Mouse (Mus musculus) layer of hippocampus, adult 11-12 months (tissue): ENCODE data around the gene Cyb5r4.
"Not testable (repeated sequence)": the region's sequence is repeated elsewhere in the genome, so short reads cannot be mapped to it uniquely, and the experiment has no call there.

Source experiments
- DNase-seq: peaks from one replicate; pipeline ENCODE4 v3.0.0; 2022; ENCODE audit warnings: low spot score

The Cyb5r4 gene

DNA sequence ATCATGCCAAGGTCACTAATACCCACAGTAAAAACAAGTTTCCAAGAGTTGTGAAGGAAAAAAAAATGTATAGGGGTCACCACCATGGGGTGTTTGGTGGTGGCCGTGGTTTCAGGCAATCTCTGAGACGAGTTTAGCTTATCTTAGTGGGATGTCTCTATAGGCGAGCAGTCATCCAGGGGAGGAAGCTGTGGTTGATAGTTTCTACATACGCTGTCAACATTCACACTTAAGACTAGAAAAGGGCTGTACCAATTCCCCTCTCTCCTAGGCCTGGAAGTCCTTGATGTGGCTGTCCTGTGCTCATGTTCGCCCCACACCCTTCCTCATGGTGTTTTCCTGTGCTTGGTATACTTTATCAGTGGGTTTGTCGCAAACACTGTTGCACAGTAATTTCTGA, 4.0 kb downstream of the Cyb5r4 start:
- DNase-seq: no peak

DNA sequence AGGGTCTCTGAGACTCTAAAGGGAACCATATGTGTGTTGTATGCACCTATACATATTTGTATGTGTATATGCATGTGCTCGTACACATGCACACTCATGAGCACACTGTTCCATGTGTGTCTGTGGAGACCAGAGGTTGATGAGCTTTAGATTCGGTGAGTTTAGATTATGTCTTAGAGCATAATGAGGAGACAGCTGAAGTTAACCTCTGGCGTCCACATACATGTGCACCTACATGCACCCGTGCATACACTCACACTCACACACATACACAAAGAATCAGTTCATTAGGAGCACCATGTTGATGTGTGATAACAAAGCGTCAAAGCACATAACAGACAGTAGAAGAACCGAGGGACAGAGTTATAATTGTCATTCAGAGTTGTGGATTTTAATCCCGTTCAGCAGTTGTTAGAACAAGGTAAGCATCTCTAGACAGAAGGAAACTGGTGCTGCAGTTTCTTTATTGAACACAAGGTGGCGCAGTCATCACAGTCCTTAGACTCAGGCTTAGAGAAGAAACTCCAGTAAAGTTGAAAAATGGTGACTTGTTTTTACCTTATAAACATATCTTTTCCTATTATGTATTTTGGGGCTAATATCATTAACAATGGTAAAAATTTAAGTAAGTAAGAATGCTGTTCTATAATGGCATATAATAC, 5.7 kb downstream of the Cyb5r4 start:
- peak; percentile 77 for DNase-seq

DNA sequence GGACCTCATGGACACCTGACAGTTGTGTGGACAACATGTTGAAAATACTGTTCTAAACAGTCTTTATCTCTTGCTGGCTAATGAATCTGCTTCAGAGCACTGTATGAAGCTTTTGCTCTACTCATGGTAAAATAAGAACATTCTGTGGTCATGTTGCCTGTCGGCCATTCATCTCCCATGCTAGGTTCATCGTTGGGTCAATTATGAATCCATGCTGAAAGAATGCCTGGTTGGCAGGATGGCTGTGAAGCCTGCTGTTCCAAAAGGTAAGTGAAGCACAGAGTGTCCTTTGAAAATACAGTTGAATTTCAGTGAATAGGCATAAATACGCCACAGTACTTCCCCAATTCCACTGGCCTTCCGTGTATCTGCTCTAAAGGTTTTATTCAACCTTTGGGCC, 10.4 kb downstream of the Cyb5r4 start:
- DNase-seq: no peak

DNA sequence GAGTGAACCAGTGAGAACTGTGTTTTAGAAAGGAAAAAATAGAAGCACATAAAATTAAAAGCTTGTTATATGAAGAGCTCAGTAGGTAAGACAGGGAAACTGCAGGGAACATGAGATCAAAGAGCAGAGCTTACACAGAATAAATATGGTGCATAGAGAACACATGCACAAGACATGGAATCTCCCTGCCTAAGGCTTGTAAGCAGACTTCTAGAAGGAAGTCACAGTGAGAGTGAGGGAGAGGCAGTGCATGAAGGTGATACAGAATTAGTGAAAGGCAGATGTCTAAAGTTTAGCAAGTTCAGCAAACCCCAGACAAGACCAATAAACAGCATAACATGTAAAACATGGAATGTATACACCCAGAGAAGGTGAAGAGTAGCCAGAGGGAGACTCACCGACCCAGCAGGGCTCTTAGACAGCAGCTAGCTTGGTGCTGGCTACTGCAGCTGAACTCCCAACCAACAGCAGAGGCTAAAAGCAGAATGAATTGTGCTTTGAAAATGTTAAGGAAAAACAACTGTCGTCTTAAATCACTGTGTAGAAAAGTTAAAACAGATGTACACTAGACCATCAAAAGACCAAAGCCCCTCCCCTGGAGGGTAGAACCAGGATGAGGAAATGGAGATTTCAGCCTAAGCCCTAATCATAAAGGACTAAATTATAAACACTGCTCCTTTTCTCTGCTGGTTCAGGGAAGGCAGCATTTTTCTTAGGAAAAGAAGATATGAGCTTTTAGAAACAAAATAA, 13.2 kb downstream of the Cyb5r4 start:
- DNase-seq: no peak

DNA sequence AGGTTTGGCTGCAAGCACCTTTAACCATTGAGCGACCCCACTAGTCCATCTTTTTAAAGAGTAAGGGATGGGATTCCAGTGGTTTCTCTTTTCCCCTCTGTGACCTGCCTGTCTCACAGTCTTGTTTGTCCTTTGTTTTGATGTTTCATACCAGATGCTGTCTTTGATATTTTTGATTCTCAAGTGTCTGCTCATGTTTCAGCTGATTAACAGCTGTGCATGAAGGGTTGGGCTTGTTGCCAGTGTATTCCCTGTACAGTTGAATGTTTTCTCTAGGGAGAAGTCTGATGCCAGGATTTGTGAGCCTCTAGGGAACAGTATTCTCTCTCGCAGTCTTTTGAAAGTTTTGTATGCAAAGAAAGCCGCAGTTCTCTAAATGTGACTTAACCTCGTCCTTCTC, 27.6 kb downstream of the Cyb5r4 start:
- DNase-seq: peak; percentile 20

DNA sequence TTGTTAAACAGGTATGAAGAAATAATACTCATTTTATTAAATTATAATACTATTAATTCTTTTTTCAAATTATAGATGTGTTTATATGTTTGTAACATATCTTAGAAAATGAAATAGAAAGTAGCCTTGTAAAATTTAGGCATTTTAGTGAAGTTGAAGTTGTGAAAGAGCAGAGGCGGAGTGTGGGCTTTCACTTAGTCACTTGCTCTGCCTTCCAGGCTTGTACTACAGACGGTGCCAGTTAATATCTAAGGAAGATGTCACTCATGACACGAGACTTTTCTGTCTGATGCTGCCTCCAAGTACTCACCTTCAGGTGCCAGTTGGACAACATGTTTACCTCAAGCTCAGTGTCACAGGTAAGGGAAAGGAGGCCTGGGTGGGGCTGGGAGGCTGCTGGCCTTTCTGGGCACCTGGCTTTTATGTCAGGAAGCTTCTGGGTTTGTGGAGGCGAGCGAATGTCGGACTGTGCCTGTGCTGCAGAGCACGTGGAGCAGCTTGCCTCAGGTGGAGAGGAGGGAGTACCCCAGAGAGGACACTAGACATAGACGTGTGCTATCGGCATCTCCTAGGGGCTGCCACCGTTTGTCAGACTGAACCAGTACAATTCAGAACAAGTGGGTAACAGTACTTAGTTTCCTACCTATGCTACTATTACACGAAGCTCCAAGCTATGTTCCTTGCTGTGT, 33.9 kb downstream of the Cyb5r4 start:
- DNase-seq: no peak

DNA sequence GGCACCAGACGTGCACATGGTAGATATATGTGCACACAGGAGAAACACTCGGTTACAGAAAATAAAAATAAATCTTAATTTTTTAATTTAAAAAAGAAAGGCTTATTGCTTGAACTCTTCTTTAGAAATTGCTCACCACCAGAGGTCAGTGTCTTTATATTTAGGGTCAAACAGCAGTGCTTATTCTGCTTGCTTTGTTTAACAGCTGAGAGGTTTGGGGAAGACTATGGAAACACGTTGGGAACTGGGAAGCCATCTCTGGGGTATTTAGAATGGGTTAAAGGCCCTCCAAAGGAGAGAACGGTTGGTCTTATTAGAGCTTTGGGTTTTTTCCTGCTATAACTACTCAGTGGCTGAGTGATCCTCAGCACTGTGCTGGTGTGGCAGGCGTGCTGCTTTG, 40.5 kb downstream of the Cyb5r4 start:
- DNase-seq: no peak

DNA sequence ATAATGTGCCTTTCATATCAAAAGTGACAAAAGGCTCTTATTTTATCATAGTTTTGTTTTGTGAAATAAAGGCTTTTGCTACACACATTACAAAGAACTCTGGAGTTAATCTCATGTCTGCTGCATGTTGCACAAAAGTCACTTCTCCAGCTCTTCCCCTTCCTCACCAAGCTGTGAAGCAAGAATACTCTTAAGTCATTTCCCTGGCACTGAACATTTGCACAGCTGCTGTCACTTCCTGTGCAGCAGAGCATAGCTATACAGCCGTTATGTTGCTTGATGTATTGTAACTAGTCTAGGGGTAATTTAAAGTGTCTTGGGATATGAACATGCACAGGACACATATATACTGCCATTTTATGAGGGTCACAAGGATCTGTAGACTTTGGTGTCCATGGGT, 46.3 kb downstream of the Cyb5r4 start:
- DNase-seq: no peak

DNA sequence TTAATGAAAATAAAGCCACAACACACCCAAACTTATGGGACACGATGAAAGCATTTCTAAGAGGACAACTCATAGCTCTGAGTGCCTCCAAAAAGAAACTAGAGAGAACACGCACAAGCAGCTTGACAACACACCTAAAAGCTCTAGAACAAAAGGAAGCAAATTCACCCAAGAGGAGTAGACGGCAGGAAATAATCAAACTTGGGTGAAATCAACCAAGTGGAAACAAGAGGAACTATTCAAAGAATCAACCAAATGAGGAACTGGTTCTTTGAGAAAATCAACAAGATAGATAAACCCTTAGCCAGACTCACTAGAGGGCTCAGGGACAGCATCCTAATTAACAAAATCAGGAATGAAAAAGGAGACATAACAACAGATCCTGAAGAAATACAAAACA, 49.8 kb downstream of the Cyb5r4 start:
- not testable (repeated sequence) for DNase-seq

DNA sequence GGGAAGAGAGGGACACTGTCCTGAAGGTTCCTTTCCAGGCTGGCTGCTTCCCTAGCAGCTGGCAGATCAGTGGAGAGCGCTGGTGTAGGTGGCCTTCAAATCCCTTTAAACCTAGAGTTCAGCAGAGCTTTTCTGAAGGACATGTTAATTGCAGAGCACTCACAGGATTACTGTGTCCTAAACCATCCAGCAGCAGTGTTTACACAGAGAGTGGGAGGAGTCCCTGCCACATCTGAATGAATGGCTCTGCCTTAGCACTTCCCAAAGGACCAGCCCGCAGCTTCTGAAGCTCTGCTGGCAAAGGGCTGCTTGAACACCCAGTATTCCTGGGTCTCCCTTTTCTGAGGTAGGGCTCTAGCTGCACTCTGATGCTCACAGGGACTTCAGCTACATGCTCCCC, 56.1 kb downstream of the Cyb5r4 start:
- no peak for DNase-seq

DNA sequence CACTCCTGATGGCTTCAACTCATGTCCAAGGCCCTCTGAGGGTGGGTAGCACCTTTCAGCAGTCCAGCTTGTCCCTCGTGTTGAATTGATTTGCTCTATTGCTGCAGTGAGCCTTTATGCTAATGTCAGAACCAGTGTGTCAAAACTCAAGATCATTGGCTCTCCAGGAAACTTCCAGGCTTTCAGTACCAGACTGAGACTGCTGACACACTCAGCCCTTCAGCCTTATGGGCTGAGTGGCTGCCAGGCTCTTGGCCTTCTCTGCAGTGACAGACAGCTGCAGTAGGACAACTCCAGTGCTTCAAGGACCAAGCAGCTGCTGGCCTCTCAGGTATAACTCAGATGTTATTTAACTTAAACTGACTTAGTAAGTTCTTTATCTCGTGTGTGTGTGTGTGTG, 57.7 kb downstream of the Cyb5r4 start:
- DNase-seq: no peak

DNA sequence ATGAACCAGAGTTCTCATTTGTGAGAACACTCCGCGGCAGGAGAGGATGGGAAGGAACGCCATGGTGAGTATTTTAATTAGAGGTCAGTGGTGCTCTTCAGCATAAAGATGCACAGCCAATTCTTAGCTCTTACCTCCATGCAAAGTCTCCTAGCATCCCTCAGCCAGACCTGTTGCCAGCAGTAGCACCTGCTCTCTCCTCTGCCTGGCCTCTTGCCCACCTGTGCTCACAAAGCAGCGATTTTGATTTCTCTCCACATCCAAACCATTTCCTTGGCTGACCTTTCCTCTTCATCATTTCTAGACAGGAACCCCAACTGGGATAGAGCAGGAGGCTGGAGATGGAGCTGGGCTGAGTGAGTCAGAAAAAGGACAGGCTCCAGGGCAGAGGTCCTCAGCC, 65.2 kb downstream of the Cyb5r4 start:
- no peak for DNase-seq

DNA sequence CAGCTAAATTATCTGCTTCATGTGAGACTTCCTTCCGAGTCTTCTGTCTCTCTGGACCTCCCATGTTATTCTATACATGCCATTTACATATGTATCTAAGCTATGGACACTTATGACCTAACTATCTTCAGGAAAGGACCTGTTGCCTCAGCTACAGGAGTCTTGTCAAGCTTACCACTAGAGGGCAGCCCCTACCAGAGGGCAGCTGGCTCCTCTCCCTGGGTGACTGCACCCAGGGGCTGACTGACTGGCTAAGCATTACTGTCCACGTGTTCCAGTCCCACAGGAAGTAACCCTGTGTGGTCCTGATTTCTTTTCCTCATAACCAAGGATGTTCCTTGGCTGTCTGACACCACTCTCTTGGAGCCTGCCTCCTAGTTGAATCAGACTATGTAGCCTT, 76.2 kb downstream of the Cyb5r4 start:
- DNase-seq: peak; percentile 31

DNA sequence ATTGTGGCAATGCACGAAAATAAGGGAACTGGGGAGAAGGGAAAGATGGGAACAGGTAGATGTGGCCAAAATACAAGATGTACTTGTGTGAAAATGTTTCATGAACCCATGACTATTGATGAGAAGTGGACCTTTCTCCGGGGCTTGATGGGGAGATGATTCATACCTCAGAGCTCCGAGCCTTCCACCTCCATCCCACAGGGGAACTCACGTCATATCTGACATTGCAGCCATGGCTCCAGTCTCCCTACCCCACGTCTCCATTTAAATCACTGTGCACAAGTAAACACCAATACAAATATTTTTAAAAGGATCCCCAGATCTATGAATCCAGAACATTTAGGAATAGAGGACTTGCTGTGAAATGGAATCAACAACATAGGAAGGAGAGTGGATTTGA, 93.2 kb downstream of the Cyb5r4 start:
- DNase-seq: no peak

DNA sequence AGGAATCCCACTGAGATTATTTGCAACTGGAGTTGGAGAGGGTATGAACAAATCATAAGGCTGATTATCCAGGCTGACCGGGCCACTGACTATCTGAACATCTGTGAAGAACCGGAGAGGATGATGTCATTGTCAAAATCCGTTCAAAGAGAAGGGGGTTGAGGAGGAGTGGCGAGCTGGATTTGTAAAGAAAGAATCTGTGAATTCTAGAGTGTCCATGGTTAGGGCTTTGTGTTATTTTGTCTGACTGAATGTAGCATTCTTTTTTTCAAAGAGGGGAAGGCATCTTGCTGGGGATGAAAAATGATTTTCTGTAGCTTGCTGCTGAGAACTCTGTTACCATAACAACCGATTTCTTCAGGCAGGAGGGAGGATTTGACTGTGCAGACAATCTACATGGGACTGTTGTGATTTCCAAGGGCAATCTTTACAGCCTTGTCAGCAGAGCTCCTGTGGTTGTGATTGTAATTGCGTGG, 93.7 kb downstream of the Cyb5r4 start:
- no peak for DNase-seq

DNA sequence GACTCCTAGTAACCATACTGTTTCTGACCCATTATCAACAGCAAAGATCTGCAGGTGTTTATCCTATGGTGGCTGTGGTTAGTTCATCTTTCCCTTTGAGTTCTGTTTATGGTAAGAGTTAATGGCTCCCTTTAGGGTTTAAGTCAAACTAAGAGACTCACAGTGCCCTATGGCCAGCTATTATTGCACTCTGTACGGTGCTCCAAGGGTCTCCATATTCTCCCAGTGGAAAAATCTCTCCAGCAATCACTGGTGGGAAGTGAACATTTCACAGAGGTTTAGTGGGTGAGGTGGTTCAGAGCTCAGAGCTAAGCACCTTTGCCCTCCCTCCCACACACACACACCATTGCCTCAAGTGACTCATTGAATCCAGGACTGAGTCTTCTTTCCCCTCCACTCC, 94.2 kb downstream of the Cyb5r4 start:
- DNase-seq: no peak

DNA sequence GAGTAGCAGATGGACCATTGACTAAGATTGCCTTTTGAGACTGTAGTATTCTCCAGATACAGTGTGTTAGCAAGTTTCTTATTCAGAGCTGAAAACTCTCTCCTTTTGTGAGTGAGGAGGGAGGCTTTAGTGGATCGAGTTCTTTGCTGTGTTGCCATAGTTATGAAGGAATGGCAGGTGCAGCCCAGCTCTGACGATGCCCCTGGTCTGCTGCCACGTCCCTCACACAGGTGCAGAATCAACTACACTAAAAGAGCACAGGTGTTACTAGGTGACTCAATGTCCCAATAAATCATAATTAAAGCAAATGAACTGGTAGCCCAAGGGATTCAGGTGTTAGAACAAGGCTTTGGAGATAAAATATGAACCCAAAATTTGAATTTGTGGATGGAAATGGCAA, 97.2 kb downstream of the Cyb5r4 start:
- no peak for DNase-seq

DNA sequence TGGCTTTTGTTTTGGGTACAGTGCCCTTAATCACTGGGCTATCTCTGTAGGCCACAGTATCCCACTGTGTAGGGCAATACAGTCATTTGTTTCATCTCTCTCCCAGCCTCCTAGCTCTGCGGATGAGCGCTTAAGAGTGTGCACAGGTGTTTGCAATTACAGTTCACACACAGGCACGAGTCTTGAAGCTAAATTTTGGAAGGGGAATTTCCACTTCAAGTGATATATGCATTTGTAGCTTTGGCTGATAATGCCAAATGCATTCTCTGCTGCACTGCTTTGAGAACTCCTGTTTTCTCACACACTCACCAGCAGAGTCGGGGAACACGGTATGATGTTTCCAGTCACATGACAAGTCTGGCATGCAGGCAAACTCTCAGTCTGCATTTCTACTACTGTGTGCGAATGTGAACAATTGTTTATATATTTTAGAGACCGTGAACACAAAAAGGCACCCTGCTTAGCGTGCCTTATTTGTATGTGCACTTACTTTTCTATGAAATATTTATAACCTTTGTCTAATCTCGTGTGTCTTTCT, 100.2 kb downstream of the Cyb5r4 start:
- peak; percentile 1 for DNase-seq

DNA sequence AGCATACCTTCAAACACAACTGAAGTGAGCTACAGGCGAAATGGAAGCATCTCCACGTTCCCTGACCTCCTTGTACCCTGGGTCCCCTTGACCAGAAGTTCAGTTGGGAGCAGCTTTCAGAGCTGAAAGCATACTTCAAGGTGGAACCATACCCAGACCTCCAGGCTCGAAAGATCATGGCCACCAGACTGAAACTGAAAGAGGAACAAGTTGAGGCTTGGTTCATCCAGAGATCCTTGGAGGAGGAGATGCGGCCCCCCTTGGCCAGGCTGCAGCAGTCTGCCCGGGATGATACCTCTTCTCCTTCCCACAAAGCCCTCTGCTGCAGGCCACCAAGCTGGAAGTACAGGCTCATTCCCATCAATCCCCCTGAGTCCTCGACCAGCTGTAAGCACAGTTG, 105.2 kb downstream of the Cyb5r4 start:
- peak; percentile 1 for DNase-seq
